Mouse (Mus musculus) small intestine, adult 2 months (tissue): ENCODE measurements around the gene Gar1.

ENCODE experiments used
- CTCF ChIP-seq: fragments of 200-500 bp; IDR thresholded peaks from 2 replicates; pipeline ENCODE4 v1.5.1; 2012; ENCODE audit warnings: low read depth, mild to moderate bottlenecking, control low read depth, inconsistent platforms, low read length, moderate library complexity, mixed read lengths; ENCODE audit not compliant: insufficient replicate concordance, insufficient read length; ENCODE audit errors: extremely low read depth
- POLR2A ChIP-seq: fragments of 200-500 bp; IDR thresholded peaks from 2 replicates; pipeline ENCODE4 v1.6.1; 2012; ENCODE audit warnings: low read depth, mild to moderate bottlenecking, control low read depth, inconsistent platforms, low read length, moderate library complexity

- TF ChIP-seq POLR2A (no peak), CTCF (no peak)
Measured at GRCm38 (mm10) chr3:129824891-129825290, 6.3 kb downstream of the Gar1 start.
